Mouse (Mus musculus) ES-E14 (cell line): ENCODE measurements around the gene Wasf2. TPM values are rescaled to one million over a fixed set of nuclear protein-coding genes. Genes with fewer than 3 reads are reported as not detected.

Experiments used
- DNase-seq: peaks from one replicate; pipeline ENCODE4 v3.0.0-alpha.2; 2013; ENCODE audit warnings: low read depth, low spot score
- H3K27ac ChIP-seq: 2 replicates; pipeline ENCODE4 v1.5.1; 2012; ENCODE audit warnings: low read depth, mild to moderate bottlenecking, low read length, moderate library complexity, mixed read lengths; ENCODE audit not compliant: poor library complexity, insufficient read depth, severe bottlenecking
- H3K36me3 ChIP-seq: 2 replicates; pipeline ENCODE4 v1.6.1; 2012; ENCODE audit warnings: mild to moderate bottlenecking, low read length, moderate library complexity, mixed read lengths; ENCODE audit not compliant: control insufficient read depth, poor library complexity, insufficient read depth, severe bottlenecking
- H3K4me1 ChIP-seq, 2 experiments: fragments of 150-350 bp in 1 of 2; sonication (generic) in 1 of 2; 2 replicates each; pipeline ENCODE4 v1.6.1; 2012; ENCODE audit warnings: low read length in 2 of 2, mild to moderate bottlenecking in 1 of 2, mixed read lengths in 1 of 2; ENCODE audit not compliant: control insufficient read depth in 2 of 2, insufficient read depth in 2 of 2, poor library complexity in 1 of 2
- H3K4me3 ChIP-seq, 2 experiments: fragments of 150-350 bp in 1 of 2; sonication (generic) in 1 of 2; 2 replicates each; pipeline ENCODE4 v1.5.1; 2012; ENCODE audit warnings: low read length in 2 of 2, low read depth in 1 of 2, mild to moderate bottlenecking in 1 of 2, mixed read lengths in 1 of 2; ENCODE audit not compliant: insufficient read depth in 1 of 2, poor library complexity in 1 of 2, severe bottlenecking in 1 of 2
- H3K9ac ChIP-seq: 2 replicates; pipeline ENCODE4 v1.6.1; 2012; ENCODE audit warnings: low read depth, mild to moderate bottlenecking, low read length, mixed read lengths; ENCODE audit not compliant: poor library complexity, insufficient read depth, severe bottlenecking
- H3K9me3 ChIP-seq: fragments of 150-350 bp; sonication (generic); 2 replicates; pipeline ENCODE4 v1.6.1; 2012; ENCODE audit warnings: low read depth, mild to moderate bottlenecking, low read length; ENCODE audit not compliant: control insufficient read depth, insufficient read depth
- CHD2 ChIP-seq: IDR thresholded peaks from 2 replicates; pipeline ENCODE4 v1.6.1; 2014; ENCODE audit warnings: mild to moderate bottlenecking, low read depth, low read length, inconsistent platforms
- HCFC1 ChIP-seq: IDR thresholded peaks from 2 replicates; pipeline ENCODE4 v1.6.1; 2012; ENCODE audit warnings: low read length, inconsistent platforms, borderline replicate concordance; ENCODE audit not compliant: insufficient read depth
- MAFK ChIP-seq: IDR thresholded peaks from 2 replicates; pipeline ENCODE4 v1.6.1; 2014; ENCODE audit warnings: mild to moderate bottlenecking, low read depth, low read length, inconsistent platforms; ENCODE audit not compliant: insufficient read depth
- ZC3H11A ChIP-seq: IDR thresholded peaks from 2 replicates; pipeline ENCODE4 v1.6.1; 2012; ENCODE audit warnings: low read depth, mild to moderate bottlenecking, inconsistent platforms, low read length, borderline replicate concordance
- ZNF384 ChIP-seq: IDR thresholded peaks from 2 replicates; pipeline ENCODE4 v1.6.1; 2012; ENCODE audit warnings: low read depth, low read length, inconsistent platforms
- in situ Hi-C, 2 experiments: fragments of 600-800 bp; cut with MboI; formaldehyde crosslinking; loops; one replicate each; pipeline ENCODE4 v1.15.1; 2025; ENCODE audit warnings: low sequenced_read_pairs in 2 of 2, inconsistent platforms in 1 of 2; ENCODE audit not compliant: unreplicated experiment in 2 of 2
- total RNA-seq: library from RNA; depleted of rRNA; stranded (reverse); fragments of 300-350 nt; gene quantifications from 2 replicates; pipeline ENCODE4 v1.2.3, GENCODE M21; 2012; rRNA removed

Gene Wasf2
- total RNA-seq, 1 experiment = 32.3 TPM

DNA sequence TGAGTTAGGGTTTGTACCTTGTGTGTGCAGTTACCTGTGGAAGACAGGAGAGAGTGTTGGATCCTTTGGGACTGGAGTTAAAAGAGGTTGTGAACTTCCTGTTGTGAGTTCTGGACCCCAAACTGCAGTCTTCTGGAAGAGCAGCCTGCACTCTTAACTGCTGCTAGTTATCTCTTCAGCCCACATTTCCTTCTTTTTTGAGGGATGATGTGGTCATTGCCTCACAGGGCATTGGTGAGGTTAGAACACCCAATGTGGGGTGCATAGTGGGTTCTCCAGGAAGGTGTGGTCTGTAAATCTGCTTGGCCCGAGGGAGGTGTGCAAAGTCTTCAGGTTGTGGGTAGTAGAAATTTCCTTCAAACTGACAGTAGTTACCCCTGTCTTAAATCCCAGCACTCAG, 114.0 kb downstream of the Wasf2 start:
- peaks cover 0 to 9% of the 10 kb centered on the region in 2 experiments; a peak in 1 of 4 replicates for H3K4me1 ChIP-seq
- no peak overlapping the region for H3K27ac ChIP-seq
- in situ Hi-C loops = no loop called here
- H3K36me3 ChIP-seq = no peaks in the 10 kb centered on the region
- H3K4me3 ChIP-seq = no peak overlapping the region
- no peak for DNase-seq
- no peaks in the 10 kb centered on the region for H3K9me3 ChIP-seq
- TF ChIP-seq ZNF384 = no peak
- TF ChIP-seq ZC3H11A = no peak
- TF ChIP-seq MAFK = no peak
- no peak for TF ChIP-seq CHD2
- TF ChIP-seq HCFC1 = no peak
- H3K9ac ChIP-seq = no peak overlapping the region

DNA sequence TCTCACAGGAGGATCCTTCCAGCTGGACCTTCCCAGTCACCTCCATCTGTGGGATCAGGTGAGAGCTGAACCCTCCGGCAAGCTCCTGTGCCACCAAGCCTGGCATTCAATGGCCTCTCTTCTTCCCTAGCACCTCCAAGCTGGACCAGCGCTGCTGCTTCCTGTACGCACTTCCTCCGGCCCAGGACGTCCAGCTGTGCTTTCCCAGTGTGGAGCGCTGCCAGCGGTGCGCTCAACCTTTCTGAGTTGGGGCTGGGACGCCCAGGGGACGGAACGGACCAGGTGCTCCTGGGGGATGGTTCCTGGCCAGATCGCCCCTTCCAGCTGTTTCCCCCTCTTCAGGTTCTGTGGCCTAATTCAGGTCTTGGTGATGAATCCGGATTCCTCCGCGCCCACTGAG, 116.8 kb downstream of the Wasf2 start:
- Histone ChIP-seq H3K9me3 (no peaks in the 10 kb centered on the region), H3K36me3 (no peaks in the 10 kb centered on the region), H3K27ac (no peak overlapping the region), H3K9ac (no peak overlapping the region), H3K4me1 (peaks cover 0 to 20% of the 10 kb centered on the region in 2 experiments; a peak in 2 of 4 replicates), H3K4me3 (no peak overlapping the region)
- no peak for DNase-seq
- TF ChIP-seq CHD2 (no peak), ZC3H11A (no peak), MAFK (no peak), HCFC1 (no peak), ZNF384 (no peak)
- in situ Hi-C loops = no loop called here

DNA sequence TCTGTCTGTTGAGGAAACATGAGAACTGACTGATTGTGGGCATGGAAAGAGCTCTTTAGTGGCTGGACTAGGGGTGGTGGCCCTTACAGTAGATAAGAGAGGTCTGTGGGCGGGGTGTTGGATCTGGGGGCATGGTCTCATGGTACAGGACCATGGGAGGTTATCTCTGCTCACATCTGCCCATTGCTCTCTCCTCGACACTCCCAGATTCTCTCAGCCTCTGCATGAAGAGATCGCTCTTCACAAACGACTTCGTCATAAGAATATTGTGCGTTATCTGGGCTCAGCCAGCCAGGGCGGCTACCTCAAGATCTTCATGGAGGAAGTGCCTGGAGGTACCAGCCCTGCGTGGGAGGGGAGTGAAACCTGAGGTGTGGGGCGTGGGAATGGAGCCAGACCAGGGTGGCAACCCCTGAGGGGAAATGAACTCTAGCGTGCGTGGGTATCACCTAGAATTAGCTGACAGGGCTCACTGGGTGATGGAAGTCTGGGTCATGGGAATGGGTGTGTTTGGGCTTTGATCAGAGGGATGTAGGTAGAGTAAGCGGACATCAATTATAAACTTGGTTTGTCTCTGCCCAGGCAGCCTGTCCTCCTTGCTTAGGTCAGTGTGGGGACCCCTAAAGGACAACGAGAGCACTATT, 117.6 kb downstream of the Wasf2 start:
- no peak overlapping the region for H3K4me3 ChIP-seq
- no peaks in the 10 kb centered on the region for H3K36me3 ChIP-seq
- H3K27ac ChIP-seq = no peak overlapping the region
- TF ChIP-seq MAFK = no peak
- no peak for TF ChIP-seq HCFC1
- no peak for TF ChIP-seq ZC3H11A
- no peak for TF ChIP-seq ZNF384
- TF ChIP-seq CHD2 = no peak
- no peaks in the 10 kb centered on the region for H3K9me3 ChIP-seq
- H3K4me1 ChIP-seq = peaks cover 0 to 16% of the 10 kb centered on the region in 2 experiments; a peak in 2 of 4 replicates
- no peak for DNase-seq
- H3K9ac ChIP-seq = no peak overlapping the region
- in situ Hi-C loops = no loop called here

Other genes with a start within 250 kb of the Wasf2 start
- gene Stx12, start 246.0 kb upstream of the Wasf2 start, total RNA-seq = 22.7 and 27.6 TPM in 2 replicates
- 12.5 and 14.9 TPM in 2 replicates for gene Fam76a, start 207.9 kb upstream of the Wasf2 start, total RNA-seq
- gene Fgr, start 156.4 kb upstream of the Wasf2 start, total RNA-seq = 1.3 and 1.8 TPM in 2 replicates
- 61.8 and 88.9 TPM in 2 replicates for gene Ahdc1, start 119.2 kb upstream of the Wasf2 start, total RNA-seq
- 2.2 and 5.7 TPM in 2 replicates for gene Cd164l2, start 81.6 kb downstream of the Wasf2 start, total RNA-seq
- gene Gpr3, start 82.0 kb downstream of the Wasf2 start, total RNA-seq = 0.85 and 1.5 TPM in 2 replicates
- gene Map3k6, start 110.3 kb downstream of the Wasf2 start, total RNA-seq = 2.7 and 4.3 TPM in 2 replicates
- gene Sytl1, start 132.6 kb downstream of the Wasf2 start, total RNA-seq = 2.0 and 4.4 TPM in 2 replicates
- gene Tmem222, start 147.3 kb downstream of the Wasf2 start, total RNA-seq = 73.3 and 89.4 TPM in 2 replicates
- gene Wdtc1, start 223.0 kb downstream of the Wasf2 start, total RNA-seq = 65.6 and 91.8 TPM in 2 replicates
- 24.7 and 24.9 TPM in 2 replicates for gene Slc9a1, start 239.2 kb downstream of the Wasf2 start, total RNA-seq